Mouse (Mus musculus) liver, embryonic 14 days (tissue): ENCODE measurements around the gene Stx1a. TPM values are rescaled to one million over a fixed set of nuclear protein-coding genes. Genes with fewer than 3 reads are reported as not detected.

Experiments used
- polyA plus RNA-seq: library from polyadenylated mRNA; depleted of rRNA; stranded (reverse); fragments of >200 nt; gene quantifications from 2 replicates; pipeline ENCODE4 v1.2.3, GENCODE M21; 2012; rRNA removed

Stx1a gene
- polyA plus RNA-seq = 1.9 and 2.0 TPM in 2 replicates

DNA sequence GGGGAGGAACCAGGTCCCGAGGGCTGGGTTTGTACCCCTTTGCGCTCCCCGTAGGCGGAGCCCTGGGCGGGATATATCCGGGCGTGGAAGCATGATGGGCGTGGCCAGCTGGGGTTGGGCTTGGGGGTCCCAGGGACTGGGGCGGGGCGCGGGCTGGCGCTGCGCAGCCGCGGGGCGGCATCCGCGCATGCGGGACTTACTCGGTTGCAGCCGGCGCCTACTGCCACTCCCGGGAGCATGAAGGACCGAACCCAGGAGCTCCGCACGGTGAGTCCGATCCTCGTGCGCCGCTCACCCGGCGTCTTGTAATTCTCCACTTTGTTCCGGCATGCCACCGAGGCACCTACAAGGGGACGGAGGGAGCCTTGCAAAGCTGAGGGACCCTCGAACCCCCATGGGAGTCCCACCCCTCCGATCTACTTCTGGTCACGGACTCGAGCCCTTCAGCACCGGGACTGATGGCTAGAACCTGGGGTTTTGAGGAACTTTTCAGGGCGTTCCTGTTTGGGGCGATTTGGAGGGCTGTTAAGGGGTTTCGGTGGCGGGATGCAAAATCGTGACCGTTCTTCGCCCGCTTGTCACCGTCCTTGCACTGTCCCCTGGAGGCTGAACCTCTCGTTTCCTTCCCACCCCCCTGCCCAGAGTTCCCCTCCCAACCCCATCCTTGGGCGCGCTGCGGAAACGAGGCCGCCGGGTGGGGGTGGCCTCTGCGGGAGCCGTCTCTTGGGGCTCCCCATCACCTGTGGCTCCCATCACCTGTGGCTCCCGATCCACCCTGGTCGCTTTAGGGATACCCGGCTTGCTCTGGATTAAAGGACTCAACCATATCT, at the start of gene Stx1a:
TSS of gene Stx1a (plus strand) at position 139 of the 830 bp plus-strand sequence.

DNA sequence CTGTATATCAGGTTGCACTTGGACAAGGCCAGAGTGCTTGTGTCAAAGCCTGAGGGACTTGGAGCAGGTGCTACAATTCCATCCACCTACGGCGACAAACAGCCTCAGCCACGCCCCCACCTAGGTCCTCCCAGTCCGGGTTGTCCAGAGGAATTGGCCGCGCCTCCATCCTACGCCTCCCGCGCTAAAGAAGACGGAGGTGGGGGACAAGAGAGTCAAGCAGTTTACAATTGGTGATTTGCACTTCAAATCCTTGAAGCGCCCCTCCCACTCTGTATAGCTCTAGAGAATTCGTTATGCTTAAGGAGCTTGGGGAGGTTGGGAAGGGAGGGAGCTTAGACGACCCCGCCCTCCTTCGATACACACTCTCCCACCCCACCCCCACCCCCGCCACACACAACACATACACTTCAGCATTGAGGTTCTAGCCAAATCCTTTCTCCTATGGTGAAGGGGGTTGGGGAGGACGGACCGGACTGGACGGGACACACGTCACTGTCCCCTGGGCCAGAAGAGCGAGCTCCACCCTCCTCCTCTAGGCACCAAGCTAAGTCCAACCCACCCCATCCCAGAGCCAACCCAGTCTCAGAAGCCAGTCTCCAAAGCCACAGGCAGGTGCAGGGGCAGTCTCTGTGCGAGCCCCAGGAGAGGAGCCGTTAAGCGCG, 37.5 kb upstream of the Stx1a start, which contains the start of gene Cldn3:
TSS of gene Cldn3 (plus strand) at position 582 of the 665 bp plus-strand sequence.

DNA sequence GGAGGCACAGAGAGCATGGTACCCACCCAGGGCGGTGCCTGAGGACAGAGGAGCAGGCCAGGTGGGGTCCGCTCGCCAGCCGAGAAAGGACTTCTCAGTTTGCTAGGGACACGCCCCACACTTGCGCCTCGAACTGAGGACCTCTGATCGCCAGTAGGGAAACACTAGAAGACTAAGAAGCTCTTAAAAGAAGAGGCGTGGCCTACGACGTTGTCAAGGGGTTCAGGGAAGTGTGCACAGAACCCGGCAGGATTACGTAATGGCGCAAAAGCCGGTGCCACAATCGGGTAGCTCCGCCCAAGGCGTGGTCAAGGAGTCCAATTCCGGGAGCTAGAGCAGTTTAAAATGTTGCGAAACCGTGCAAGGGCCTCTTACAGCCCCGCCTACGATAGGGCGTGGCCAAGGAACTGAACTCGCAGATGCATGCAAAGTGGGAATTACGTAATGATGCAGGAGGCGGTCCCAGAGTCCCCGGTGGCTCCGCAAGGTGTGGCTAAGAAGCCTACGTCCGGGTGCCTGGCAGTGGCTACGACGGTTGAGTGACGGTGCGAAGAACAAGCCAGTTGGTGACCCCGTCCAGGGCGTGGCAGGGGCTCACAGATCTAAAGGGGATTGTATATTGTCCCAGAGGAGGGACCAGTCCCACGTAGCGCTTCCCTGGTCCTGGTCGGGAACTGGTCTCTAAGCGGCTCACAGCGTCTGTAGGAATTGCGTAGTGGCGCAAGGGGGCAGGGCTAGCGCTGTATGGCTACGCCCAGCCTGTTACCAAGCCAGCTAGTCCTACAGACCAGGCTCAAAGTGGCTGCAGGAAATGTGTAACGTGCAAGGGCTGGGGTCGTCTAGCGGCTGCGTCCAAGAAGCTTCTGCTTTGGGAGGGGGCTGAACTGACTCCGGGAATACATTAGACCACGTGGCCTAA, 14.4 kb upstream of the Stx1a start, which contains the start of gene Abhd11:
TSS of gene Abhd11 (plus strand) at position 482 of the 919 bp plus-strand sequence.

DNA sequence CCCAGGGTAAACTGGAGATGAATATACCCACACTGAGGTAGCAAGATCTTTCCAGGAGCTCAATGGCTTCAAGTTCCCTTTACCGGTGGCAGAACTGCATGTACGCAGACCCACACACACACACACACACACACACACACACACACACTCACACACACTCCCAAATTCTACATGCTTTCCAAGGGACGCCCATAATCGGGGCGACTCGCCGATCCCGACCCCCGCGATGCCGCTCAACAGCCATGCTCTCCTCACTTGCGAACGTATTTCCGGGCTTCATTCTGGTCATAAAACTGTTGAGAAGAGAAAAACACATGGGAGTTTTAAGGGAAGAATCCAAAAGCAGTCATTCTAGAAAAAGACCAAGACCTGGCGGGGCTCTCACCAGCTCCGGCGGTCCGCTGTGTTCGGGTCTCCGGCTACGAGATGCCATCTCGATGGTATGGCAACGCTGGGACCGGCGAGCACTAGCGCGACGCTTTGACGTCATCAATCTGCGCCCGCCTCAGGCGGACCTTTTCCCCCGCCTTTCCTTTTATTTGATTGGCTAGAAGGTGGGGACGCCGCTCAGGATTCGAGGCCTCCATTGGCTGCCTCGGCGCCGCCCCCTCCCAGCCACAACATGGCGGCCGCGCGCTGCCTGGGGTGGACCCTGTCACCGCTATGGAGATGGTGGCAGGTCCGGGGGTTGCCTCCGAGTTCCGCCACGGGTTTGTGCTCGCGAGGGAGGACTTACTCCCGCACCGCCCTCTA, 40.5 kb downstream of the Stx1a start, which contains the start of gene Dnajc30:
TSS of gene Dnajc30 (plus strand) at position 574 of the 753 bp plus-strand sequence.

DNA sequence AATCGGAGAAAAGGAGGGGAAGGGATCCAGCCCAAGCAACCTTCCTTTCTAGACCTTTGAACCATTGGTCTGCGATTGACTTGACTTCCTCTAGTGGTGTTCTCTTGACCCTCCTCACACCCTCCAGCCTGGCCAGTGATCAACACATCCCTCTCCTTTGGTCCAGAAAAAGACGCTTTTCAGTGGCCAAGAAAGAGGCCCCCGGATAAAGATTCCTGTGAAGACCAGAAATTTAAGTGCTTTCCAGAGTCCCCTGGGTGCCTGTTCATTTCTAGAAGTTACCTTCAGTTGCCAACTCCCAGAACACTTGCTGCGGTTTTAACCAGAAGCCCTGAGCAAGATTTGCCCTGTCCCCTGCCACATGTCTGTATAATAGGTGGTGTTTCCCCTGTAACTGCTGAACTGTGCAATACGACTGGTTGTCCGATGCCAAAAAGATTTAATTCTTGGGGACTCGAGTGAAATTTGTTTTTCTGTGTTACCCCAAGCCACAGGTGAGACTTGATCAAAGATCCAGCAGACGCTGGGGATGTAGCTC, 41.7 kb downstream of the Stx1a start, which contains the start of gene Bud23:
TSS of gene Bud23 (minus strand) at position 51 of the 538 bp plus-strand sequence.

DNA sequence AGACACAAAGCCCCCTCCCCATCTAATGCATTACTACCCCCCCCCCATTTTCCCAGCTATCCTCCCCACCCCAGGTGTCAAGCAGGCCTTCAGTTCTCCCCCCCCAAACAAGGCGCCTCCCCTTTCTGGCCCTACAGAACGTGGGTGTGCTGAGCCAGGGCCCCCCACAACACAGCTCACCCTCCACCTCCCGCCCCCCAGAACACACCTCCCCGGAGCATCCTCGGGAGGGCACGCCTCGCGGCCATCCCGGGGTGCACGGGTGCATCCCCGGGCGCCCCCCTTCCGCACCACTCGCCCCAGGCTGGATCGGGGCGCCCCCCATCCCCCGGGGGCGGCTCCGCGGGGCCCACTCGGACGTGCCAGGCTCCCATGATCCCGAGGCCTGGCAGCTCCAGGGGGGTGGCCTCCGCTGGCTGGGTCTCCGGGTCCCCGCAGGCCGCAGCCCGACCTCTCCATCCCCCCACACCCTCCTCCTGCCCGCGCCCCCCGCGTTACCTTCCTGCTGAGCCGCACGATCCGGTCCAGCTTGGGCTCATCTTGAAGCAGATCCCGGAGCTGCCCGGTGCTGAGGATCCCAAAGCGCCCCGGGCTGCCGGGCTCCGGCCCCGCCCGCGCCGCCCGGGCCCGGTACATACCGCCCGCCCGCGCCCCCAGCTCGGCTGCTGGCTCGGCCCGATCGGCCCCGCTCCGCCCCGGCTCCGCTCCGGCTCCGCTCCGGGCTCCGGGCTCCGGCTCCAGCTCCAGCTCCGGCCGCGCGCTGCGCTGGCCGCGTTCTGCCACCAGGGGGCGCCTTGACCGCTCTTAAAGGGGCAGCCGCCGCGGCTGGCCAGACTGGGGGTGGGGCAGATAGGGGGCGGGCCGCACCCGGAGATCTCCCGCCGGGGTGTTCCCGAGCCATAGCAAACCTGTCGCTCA, 54.5 kb downstream of the Stx1a start, which contains the start of gene Vps37d:
TSS of gene Vps37d (minus strand) at position 703 of the 918 bp plus-strand sequence.

DNA sequence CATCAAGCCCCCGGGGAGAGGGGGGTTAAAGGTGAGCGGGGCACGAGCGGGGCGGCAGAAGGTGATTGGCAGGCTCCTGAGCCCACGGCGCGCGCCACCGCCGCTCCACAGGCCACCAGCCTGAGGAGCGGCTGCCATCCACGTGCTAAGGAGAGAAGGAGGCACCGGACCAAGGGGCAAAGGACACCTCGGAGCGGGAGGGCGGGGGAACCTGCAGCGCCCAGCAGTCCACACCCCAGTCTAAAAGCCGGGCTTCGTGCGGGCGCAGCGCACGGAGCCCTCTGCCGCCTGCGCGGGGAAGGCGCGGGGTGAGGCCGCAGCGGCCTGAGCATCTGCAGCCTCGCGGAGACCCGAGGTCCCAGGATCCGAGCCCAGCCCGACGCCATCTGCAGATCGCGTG, 66.4 kb downstream of the Stx1a start, which contains the start of gene Mlxipl:
TSS of gene Mlxipl (plus strand) at position 238 of the 400 bp plus-strand sequence.

Other genes starting within 250 kb of the Stx1a start
- gene Tmem270, start 116.7 kb upstream of the Stx1a start, polyA plus RNA-seq = 0.05 and 0.07 TPM in 2 replicates
- 124 and 168 TPM in 2 replicates for gene Cldn13, start 108.0 kb upstream of the Stx1a start, polyA plus RNA-seq
- 6.2 and 6.6 TPM in 2 replicates for gene Mettl27, start 91.1 kb upstream of the Stx1a start, polyA plus RNA-seq
- gene Cldn4, start 76.5 kb upstream of the Stx1a start, polyA plus RNA-seq = 0.24 and 0.83 TPM in 2 replicates
- gene Cldn3, start 37.3 kb upstream of the Stx1a start, polyA plus RNA-seq = 0.33 and 0.77 TPM in 2 replicates
- 24.5 and 27.1 TPM in 2 replicates for gene Abhd11, start 14.3 kb upstream of the Stx1a start, polyA plus RNA-seq
- 7.7 and 9.4 TPM in 2 replicates for gene Dnajc30, start 40.7 kb downstream of the Stx1a start, polyA plus RNA-seq
- gene Bud23, start 41.5 kb downstream of the Stx1a start, polyA plus RNA-seq = 35.8 and 43.9 TPM in 2 replicates
- gene Vps37d, start 54.8 kb downstream of the Stx1a start, polyA plus RNA-seq = 0.25 and 0.37 TPM in 2 replicates
- 12.3 and 17.8 TPM in 2 replicates for gene Mlxipl, start 66.4 kb downstream of the Stx1a start, polyA plus RNA-seq
- 5.1 and 5.8 TPM in 2 replicates for gene Tbl2, start 126.2 kb downstream of the Stx1a start, polyA plus RNA-seq
- gene Bcl7b, start 144.8 kb downstream of the Stx1a start, polyA plus RNA-seq = 11.7 and 11.8 TPM in 2 replicates
- 21.3 and 23.6 TPM in 2 replicates for gene Baz1b, start 163.8 kb downstream of the Stx1a start, polyA plus RNA-seq
- 0.12 and 0.25 TPM in 2 replicates for gene Fzd9, start 227.7 kb downstream of the Stx1a start, polyA plus RNA-seq